Mouse (Mus musculus): ENCODE measurements at regions not wholly inside any gene's neighbourhood (a gene's known extent, or its start where the extent isn't known, plus 50 kb on each side); places are given as distances from the start of the nearest gene placed in this dataset.

DNA sequence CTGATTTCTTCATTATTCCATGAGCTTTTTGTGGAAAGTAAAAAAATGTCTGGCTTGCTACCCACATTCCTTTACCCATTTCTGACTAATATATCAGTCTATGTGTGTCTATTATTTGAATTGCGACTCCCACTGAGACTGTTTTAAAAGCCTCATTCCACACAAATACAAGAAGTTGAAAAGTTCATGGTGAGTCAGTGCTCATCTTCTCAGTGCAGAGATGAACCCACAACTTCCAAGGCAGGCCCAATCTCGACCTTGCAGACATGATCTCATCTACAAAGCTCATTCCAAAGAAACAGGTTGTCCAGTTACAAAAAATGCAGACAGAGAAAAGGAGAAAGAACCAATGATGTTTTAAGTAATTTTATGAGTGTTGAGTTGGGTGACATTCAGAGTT lies 208.0 kb downstream of the Alg10b start:
- TF ChIP-seq FLI1 (IDR thresholded peaks at IDR 0.05; ENCODE audit: low read length) (no peak), GATA1 (IDR thresholded peaks at IDR 0.05; ENCODE audit: borderline replicate concordance, low read length) (no peak)

All from megakaryocyte, embryonic 14.5 days (primary cell).